Mouse (Mus musculus) midbrain, embryonic 13.5 days (tissue): Measurements from ENCODE around the gene Hdhd3. TPM values are rescaled to one million over a fixed set of nuclear protein-coding genes. Genes with fewer than 3 reads are reported as not detected.
"Not testable (repeated sequence)": the region's sequence is repeated elsewhere in the genome, so short reads cannot be mapped to it uniquely, and the experiment has no call there.

ENCODE experiments used
- ATAC-seq: fragments of 200-750 bp; cut with Nextera tagmentation; 2 replicates; pipeline ENCODE4 v1.8.0; 2017; ENCODE audit warnings: mild to moderate bottlenecking, moderate TSS enrichment, moderate library complexity
- H3K27ac ChIP-seq: fragments of 300-500 bp; sonication (generic); 2 replicates; pipeline ENCODE4 v1.5.1; 2015; ENCODE audit warnings: inconsistent platforms, mild to moderate bottlenecking, moderate library complexity
- H3K27me3 ChIP-seq: fragments of 300-500 bp; sonication (generic); 2 replicates; pipeline ENCODE4 v1.6.1; 2015; ENCODE audit warnings: mild to moderate bottlenecking, inconsistent platforms
- H3K36me3 ChIP-seq: fragments of 300-500 bp; sonication (generic); 2 replicates; pipeline ENCODE4 v1.6.1; 2015; ENCODE audit warnings: mild to moderate bottlenecking, inconsistent platforms
- H3K4me1 ChIP-seq: fragments of 300-500 bp; sonication (generic); replicated peaks from 2 replicates; pipeline ENCODE4 v1.6.1; 2015; ENCODE audit warnings: inconsistent platforms
- H3K4me2 ChIP-seq: fragments of 300-500 bp; sonication (generic); replicated peaks from 2 replicates; pipeline ENCODE4 v1.6.1; 2015; ENCODE audit warnings: moderate library complexity, mild to moderate bottlenecking, inconsistent platforms
- H3K4me3 ChIP-seq: fragments of 300-500 bp; sonication (generic); replicated peaks from 2 replicates; pipeline ENCODE4 v1.5.1; 2015; ENCODE audit warnings: mild to moderate bottlenecking, inconsistent platforms
- H3K9ac ChIP-seq: fragments of 300-500 bp; sonication (generic); replicated peaks from 2 replicates; pipeline ENCODE4 v1.6.1; 2015; ENCODE audit warnings: mild to moderate bottlenecking, inconsistent platforms
- H3K9me3 ChIP-seq: fragments of 300-500 bp; sonication (generic); 2 replicates; pipeline ENCODE4 v1.6.1; 2016; ENCODE audit warnings: mild to moderate bottlenecking, inconsistent platforms
- WGBS: fragments of 180-500 bp; shearing (Covaris S2); methylation state at CpG from one replicate; pipeline ENCODE4 v1.1.7; 2015; 5-methylcytosine and 5-hydroxymethylcytosine counted together
- polyA plus RNA-seq: library from polyadenylated mRNA; unstranded; fragments of >200 nt; fragmentation: Nextera tagmentation; extraction: Ambion mirVana; gene quantifications from 2 replicates; pipeline ENCODE4 v1.2.1, GENCODE M21; 2015

Gene Hdhd3
- polyA plus RNA-seq, 1 experiment from 2014 or later: 13.2 TPM

DNA sequence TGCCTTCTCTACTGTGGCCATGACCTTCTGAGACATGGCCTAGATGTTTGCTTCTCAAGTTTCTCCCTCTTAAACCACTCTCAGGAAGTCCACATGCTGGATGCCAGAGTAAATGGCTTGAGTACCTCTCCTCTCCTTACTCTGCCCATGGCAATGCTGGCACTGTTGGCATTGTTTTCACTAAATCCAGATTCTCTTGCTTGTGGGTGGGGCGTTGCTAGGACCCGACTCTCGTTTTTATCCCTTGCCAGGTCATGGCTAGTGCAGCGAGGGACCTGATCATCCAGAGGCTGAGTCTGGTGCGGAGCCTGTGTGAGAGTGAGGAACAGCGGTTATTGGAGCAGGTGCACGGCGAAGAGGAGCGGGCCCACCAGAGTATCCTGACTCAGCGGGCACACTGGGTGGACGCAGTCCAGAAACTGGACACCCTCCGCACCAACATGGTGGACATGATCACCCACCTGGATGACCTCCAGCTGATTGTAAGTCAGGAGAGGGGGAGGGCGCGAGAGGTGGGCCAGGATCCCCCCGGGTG, 17.0 kb downstream of the Hdhd3 start:
- no peak for ATAC-seq
- Histone ChIP-seq H3K4me1 (no peaks in the 10 kb centered on the region), H3K4me3 (no peak overlapping the region), H3K36me3 (no peaks in the 10 kb centered on the region), H3K27ac (no peak overlapping the region), H3K9ac (no peak overlapping the region), H3K9me3 (no peaks in the 10 kb centered on the region), H3K27me3 (peaks cover 8% of the 10 kb centered on the region), H3K4me2 (no peak overlapping the region)
- WGBS: 93% methylated on average over 15 of the region's 15 CpGs

DNA sequence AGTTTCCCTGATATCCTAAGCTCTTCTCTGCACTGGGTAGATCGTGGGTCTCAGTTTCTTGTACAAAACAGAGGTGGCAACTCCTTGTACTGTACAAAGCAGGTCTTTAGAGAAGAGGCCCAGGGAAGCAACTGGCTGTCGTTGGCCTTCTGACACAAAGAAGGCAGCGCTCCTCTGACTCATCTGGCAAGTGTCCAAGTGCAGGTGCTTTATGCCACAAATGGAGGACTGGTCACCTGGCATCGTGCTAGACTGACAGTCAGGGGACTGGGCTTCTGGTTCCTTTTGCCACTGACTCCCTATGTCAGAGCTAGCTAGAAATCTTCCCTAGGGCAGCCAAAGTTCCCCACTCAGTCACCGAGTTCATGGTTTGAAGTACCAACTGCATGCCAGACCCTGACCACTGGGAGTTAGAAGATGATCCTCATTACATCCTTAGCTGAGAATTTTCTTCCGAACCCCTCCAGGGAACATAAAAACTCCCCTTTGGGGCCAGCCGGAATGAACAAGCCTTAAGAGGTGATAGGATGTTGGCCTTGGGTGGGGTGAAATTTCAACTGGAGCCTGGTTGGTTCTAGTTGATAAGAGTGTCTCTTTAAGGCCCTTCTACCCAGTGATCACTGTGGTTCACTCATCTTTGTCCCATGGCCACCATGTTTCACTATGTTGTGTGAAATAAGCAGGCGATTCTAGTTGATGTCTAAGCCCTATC, 17.7 kb downstream of the Hdhd3 start:
- H3K4me2 ChIP-seq: no peak overlapping the region
- no peak overlapping the region for H3K4me3 ChIP-seq
- no peaks in the 10 kb centered on the region for H3K9me3 ChIP-seq
- no peak overlapping the region for H3K27ac ChIP-seq
- ATAC-seq: no peak
- 89% methylated on average over 8 of the region's 8 CpGs for WGBS
- peaks cover 15% of the 10 kb centered on the region for H3K27me3 ChIP-seq
- no peak overlapping the region for H3K9ac ChIP-seq
- H3K36me3 ChIP-seq: no peaks in the 10 kb centered on the region
- no peaks in the 10 kb centered on the region for H3K4me1 ChIP-seq

DNA sequence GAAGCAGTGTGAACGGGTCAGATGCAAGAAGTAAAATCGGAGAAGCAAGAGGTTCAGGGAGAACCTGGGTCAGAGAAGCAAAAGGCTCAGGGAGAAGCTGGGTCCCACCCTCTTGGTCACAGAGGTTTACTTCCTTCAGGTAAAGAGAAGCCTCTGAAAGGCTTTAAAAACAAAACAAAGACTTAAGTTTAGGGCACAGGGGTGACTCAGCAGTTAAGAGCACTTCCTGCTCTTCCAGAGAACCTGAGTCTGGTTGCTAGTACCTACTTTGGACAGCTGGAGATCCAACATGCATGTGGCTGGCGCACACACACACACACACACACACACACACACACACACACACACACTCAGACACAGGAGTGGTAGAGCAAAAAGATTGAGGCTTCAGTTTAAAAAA, 18.3 kb downstream of the Hdhd3 start:
- H3K9ac ChIP-seq: no peak overlapping the region
- peaks cover 21% of the 10 kb centered on the region for H3K27me3 ChIP-seq
- no peak overlapping the region for H3K27ac ChIP-seq
- no peaks in the 10 kb centered on the region for H3K36me3 ChIP-seq
- peaks cover 3% of the 10 kb centered on the region for H3K4me1 ChIP-seq
- 83% methylated on average over 3 of the region's 3 CpGs for WGBS
- no peak overlapping the region for H3K4me3 ChIP-seq
- H3K4me2 ChIP-seq: no peak overlapping the region
- H3K9me3 ChIP-seq: no peaks in the 10 kb centered on the region
- no peak for ATAC-seq

DNA sequence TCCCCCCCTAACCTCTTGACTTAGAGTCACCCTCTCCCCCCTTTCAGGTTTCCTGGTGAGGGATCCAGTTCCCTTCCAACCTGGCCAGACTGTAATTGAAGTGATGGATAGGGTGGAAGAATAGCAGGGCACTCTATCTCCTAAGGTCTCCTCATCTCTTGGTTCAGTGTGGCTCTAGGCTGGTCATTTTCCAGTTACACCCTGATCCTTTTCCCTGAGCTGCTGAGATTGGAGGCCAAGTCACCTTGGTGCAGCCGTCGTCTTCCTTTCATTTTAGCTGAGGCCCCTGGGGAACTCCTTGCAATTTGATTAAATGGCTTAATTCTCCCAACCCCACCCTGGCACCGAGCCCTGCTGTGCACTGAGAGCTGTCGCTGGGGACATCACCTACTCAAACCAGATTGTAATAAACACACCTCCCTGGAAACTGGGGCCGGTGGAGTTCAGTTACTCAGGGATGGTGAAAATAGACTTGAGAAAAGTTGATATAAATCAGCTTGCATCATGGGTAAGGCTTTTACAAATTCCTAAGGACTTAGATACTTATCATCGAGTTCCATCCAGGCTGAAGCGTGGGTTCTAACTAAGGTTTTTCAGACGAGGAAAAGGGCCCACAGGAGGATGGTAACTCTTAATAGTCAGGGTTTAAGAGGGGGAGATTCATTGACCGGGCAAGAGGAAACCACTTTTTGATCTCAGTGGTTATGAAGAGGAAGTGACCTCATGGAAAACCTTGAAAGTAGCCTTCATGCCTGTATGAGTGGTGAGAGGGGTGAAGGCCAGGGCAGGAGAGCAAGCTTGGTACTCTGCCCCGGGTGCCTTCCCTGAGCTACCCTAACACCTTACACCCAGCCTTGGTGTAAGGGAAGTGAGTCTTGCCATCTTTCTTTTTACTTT, 22.3 kb downstream of the Hdhd3 start:
- no peak overlapping the region for H3K4me2 ChIP-seq
- WGBS: 51% methylated on average over 10 of the region's 10 CpGs
- no peaks in the 10 kb centered on the region for H3K36me3 ChIP-seq
- no peak overlapping the region for H3K27ac ChIP-seq
- H3K4me1 ChIP-seq: peaks cover 6% of the 10 kb centered on the region
- no peak overlapping the region for H3K4me3 ChIP-seq
- H3K27me3 ChIP-seq: peaks cover 42% of the 10 kb centered on the region
- H3K9me3 ChIP-seq: no peaks in the 10 kb centered on the region
- peak; percentile 49; the same call in 1 of the 2 replicates for ATAC-seq
- no peak overlapping the region for H3K9ac ChIP-seq

DNA sequence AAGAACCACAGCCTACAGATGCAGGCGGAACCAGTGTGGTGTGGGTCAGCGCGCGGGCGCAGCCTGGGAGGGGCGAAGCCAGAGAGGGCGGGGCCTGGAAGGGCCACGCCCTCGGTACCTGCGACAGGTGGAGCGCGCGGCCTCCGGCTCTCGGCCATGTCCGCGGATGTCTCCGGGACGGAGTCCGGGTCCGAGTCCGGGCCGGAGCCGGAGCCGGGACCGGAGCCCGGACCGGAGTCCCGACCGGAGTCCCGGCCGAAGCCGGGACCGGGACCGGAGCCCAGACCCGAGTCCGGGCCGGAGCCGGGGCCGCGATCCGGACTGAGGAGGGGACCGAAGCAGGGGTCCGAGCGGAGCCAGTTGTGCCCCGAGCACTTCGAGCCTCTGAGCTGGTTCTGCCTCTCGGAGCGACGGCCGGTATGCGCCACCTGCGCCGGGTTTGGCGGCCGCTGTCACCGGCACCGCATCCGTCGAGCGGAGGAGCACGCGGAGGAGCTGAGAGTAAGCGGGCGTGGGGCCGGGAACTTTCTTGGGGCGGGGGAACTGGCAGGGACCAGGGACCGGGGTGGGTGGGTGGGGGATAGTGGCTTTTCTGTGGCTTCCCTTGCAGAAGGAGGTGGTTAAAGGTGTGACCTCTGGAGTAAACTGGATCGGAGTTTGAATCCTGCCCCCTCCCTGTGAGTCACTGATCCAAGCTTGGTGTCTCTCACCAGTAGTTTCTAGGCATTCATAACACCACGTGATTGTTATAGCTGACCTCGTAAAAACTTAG, 23.1 kb downstream of the Hdhd3 start, which contains the start of gene Bspry:
Bspry (plus strand) TSS at position 117 of the 772 bp plus-strand sequence.
- WGBS: 3% methylated on average over 71 of the region's 71 CpGs
- Histone ChIP-seq H3K27me3 (peaks cover 42% of the 10 kb centered on the region), H3K9me3 (no peaks in the 10 kb centered on the region), H3K4me2 (peak within 1 kb of the TSS; percentile 65), H3K27ac (no peak within 1 kb of the TSS), H3K4me1 (peaks cover 6% of the 10 kb centered on the region), H3K4me3 (peak within 1 kb of the TSS; percentile 45), H3K9ac (0 out of 2 replicates have a peak within 1 kb of the TSS, but pooled peaks have one; percentile 23), H3K36me3 (no peaks in the 10 kb centered on the region)
- ATAC-seq: peak; percentile 83

DNA sequence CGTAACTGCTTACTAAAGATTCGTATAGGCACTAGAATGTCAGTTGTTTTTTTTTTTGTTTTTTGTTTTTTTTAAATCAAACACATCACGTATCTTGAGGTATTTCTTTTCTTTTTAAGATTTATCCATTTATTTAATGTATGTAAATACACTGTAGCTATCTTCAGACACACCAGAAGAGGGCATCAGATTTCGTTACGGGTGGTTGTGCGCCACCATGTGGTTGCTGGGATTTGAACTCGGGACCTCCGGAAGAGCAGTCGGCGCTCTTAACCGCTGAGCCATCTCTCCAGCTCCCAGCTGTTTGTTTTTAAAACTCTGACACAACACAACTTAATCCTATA, 23.7 kb downstream of the Hdhd3 start:
- H3K36me3 ChIP-seq, ATAC-seq, H3K9me3 ChIP-seq, H3K27ac ChIP-seq, H3K4me1 ChIP-seq: not testable (repeated sequence)
- Histone ChIP-seq H3K9ac (0 out of 2 replicates have a peak overlapping the region, but pooled peaks have one; percentile 23), H3K4me2 (peak overlapping the region; percentile 65), H3K27me3 (peaks cover 42% of the 10 kb centered on the region), H3K4me3 (peak overlapping the region; percentile 45)
- WGBS: 14% methylated on average over 11 of the region's 11 CpGs

DNA sequence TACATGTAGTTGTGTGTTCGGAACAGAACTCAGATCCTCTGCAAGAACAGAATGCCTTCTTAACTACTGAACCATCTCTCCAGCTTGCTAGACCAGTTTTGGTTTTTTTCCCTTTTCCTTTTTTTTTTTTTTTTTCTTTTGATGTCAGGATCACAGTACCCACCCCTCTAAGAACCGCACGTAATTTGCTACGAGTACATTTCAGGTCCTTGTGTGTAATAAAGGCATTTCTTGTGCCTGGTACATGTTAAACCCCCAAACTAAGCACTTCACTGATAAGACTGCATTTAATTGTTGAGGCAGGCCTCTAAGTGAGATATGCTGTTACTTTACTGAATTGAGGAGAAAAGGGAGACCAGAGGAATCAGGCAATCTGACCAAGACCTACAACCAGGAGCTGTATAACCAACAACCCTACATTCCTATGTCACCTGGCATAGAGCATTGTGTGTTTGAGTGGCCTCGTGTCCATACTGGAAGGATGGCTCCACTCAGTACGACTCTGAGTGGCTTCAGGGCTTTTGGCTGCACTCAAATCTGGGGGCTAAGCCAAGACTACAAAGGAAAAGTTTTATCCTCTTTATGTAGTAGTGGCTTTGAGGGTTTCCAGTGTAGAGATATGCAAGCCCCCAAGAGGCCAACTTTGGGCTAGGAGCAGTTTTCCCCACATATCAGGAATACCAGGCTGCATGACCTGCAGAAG, 25.6 kb downstream of the Hdhd3 start:
- H3K27me3 ChIP-seq: peaks cover 42% of the 10 kb centered on the region
- ATAC-seq: no peak
- H3K4me2 ChIP-seq: no peak overlapping the region
- H3K9me3 ChIP-seq: no peaks in the 10 kb centered on the region
- peaks cover 6% of the 10 kb centered on the region for H3K4me1 ChIP-seq
- no peaks in the 10 kb centered on the region for H3K36me3 ChIP-seq
- no peak overlapping the region for H3K27ac ChIP-seq
- 89% methylated on average over 6 of the region's 6 CpGs for whole genome bisulfite sequencing
- no peak overlapping the region for H3K4me3 ChIP-seq
- no peak overlapping the region for H3K9ac ChIP-seq

DNA sequence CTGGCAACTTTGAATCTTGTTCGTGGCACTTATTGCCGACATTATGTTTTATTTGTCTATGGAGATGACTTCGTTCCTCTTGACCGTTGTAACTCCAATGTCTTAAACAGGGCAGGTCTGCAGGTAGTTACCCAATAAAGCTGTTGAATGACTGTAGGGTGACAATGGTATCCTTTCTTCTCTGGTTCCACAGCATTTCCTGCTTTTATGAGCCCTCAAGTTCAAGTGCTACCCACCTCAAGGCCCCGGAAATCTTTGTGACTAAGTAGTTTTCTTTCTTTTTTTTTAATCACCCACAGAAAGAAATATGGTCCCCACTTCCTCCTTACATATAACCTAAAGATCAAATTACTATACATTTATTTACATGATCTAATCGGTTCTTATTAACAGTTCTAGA, 27.5 kb downstream of the Hdhd3 start:
- peaks cover 29% of the 10 kb centered on the region for H3K27me3 ChIP-seq
- ATAC-seq: no peak
- 95% methylated on average over 6 of the region's 6 CpGs for WGBS

DNA sequence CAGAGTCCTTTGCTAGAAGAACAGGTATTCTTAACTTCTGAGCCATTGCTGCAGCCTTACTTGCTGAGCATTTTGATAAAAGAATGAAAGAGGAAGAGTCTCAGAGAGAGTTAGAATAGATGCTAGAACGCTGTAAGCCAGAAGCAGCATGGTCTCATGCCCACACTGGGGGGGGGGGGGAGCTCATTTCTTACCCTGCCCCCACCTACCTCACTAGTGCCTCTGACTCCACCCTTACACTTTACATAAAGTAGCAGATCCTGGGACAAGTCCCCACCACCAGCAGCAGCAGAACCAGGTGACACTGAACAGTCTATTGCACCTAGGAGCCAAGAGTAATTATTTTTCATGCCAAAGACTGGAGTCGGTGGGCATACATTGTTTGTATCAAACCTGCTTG, 28.1 kb downstream of the Hdhd3 start:
- 90% methylated on average over 2 of the region's 2 CpGs for WGBS
- H3K9ac ChIP-seq: no peak overlapping the region

More for the DNA sequence above, 27.5 kb downstream of the Hdhd3 start:
- Histone ChIP-seq H3K4me2 (no peak overlapping the region), H3K9ac (no peak overlapping the region), H3K4me1 (peaks cover 6% of the 10 kb centered on the region), H3K9me3 (no peaks in the 10 kb centered on the region), H3K36me3 (no peaks in the 10 kb centered on the region), H3K4me3 (no peak overlapping the region), H3K27ac (no peak overlapping the region)

DNA sequence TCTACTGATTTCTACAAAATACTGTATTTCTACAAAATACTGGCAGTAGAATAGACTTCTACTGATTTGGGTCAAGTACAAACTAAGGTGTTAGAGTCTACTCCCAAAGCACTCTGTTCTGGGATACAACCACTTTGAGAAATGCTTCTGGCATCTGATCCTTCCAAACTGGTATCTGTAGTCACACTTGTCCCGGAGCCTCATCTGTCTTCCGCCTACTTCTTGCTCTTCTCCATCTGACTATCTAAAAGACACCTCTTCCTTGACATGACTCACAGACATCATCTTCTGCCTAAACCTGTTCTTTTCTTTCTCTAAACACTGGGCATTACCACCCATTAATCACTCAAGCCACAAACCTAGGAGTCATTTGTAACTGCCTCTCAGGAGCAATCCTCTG, 31.2 kb downstream of the Hdhd3 start:
- H3K36me3 ChIP-seq: peaks cover 3% of the 10 kb centered on the region; the same call in 1 of the 2 replicates
- 97% methylated on average over 2 of the region's 2 CpGs for WGBS
- ATAC-seq: no peak
- H3K27ac ChIP-seq: no peak overlapping the region
- no peak overlapping the region for H3K4me2 ChIP-seq
- no peaks in the 10 kb centered on the region for H3K9me3 ChIP-seq
- 0 out of 2 replicates have a peak, but pooled peaks cover 2% of the 10 kb centered on the region for H3K27me3 ChIP-seq
- no peak overlapping the region for H3K9ac ChIP-seq
- H3K4me1 ChIP-seq: peaks cover 6% of the 10 kb centered on the region; the same call in 1 of the 2 replicates
- H3K4me3 ChIP-seq: no peak overlapping the region

More for the DNA sequence above, 28.1 kb downstream of the Hdhd3 start:
- Histone ChIP-seq H3K36me3 (no peaks in the 10 kb centered on the region), H3K27me3 (peaks cover 22% of the 10 kb centered on the region), H3K27ac (no peak overlapping the region), H3K9me3 (no peaks in the 10 kb centered on the region), H3K4me1 (peaks cover 10% of the 10 kb centered on the region), H3K4me2 (no peak overlapping the region), H3K4me3 (no peak overlapping the region)
- no peak for ATAC-seq

DNA sequence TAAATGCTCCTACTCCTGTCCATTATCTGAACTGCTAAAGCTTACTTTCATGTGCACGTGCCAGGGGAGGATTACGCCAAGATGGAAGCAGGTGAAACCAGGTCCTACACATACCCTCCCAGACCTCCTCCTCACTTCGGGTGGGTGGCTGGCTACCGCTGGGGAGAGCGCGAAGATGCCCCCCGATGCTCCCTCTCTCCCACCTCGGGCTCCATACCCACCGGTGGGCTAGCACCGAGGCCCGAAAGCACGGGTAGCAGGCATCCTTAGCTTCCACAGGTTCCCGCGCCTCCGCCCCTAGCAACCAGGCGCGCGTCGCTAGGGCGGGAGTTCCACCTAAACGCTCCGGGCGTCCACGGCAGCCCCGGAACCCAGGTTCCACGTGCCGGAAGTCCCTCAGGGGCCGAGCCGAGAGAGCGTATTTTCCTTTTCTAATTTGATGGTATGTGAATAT, 32.6 kb downstream of the Hdhd3 start, which contains the start of gene Wdr31:
Wdr31 (minus strand) TSS at position 299 of the 454 bp plus-strand sequence.
- Histone ChIP-seq H3K36me3 (peaks cover 3% of the 10 kb centered on the region; the same call in 1 of the 2 replicates), H3K9me3 (no peaks in the 10 kb centered on the region), H3K4me2 (peak within 1 kb of the TSS; percentile 62), H3K27me3 (no peaks in the 10 kb centered on the region), H3K4me1 (peaks cover 6% of the 10 kb centered on the region; the same call in 1 of the 2 replicates), H3K27ac (no peak within 1 kb of the TSS), H3K9ac (peak within 1 kb of the TSS; percentile 65), H3K4me3 (peak within 1 kb of the TSS; percentile 54)
- ATAC-seq: peak; percentile 95
- under 1% methylated on average over 30 of the region's 30 CpGs for WGBS
